Mouse (Mus musculus): Measurements from ENCODE around the gene Acbd3. TPM values are rescaled to one million over a fixed set of nuclear protein-coding genes. Genes with fewer than 3 reads are reported as not detected.

The Acbd3 gene
- 23.9 and 25.8 TPM in 2 replicates for polyA plus RNA-seq (2015; fragmentation: Nextera tagmentation; extraction: Ambion mirVana)

DNA sequence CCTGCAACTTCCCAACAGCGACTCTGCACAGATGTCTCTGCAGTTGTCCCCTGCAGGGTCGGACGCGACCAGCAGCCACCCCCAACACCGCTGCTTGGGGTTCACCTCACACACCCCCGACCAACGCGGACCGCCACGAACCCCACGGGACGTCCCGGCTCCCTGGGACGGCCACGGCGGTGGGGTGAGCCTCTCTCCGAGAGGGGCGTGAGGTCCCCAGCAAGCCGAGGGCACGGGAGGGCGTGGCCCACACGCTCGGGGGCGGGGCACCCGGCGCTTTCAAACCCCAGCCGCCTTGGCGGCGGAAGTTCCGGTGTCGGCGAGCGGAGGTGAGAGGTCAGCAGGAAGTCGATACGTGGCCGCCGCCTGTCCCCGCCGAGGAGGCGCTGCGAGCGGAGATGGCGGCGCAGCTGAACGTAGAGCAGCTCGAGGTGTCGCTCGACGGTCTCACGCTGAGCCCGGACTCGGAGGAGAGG lies at the start of gene Acbd3:
TSS of gene Acbd3 (plus strand) at position 340 of the 476 bp plus-strand sequence.
- H3K4me1 ChIP-seq: peaks cover 40% of the 10 kb centered on the region
- H3K9me3 ChIP-seq: no peaks in the 10 kb centered on the region
- H3K4me3 ChIP-seq: peak within 1 kb of the TSS; percentile 66
- ATAC-seq (replicated peaks): peak; percentile 94
- peak within 1 kb of the TSS; percentile 74 for H3K4me2 ChIP-seq
- no peaks in the 10 kb centered on the region for H3K27me3 ChIP-seq (replicated peaks)
- H3K9ac ChIP-seq: peak within 1 kb of the TSS; percentile 75
- peak within 1 kb of the TSS; percentile 82 for H3K27ac ChIP-seq
- H3K36me3 ChIP-seq (replicated peaks): no peaks in the 10 kb centered on the region
- WGBS: under 1% methylated on average over 50 of the region's 52 CpGs

DNA sequence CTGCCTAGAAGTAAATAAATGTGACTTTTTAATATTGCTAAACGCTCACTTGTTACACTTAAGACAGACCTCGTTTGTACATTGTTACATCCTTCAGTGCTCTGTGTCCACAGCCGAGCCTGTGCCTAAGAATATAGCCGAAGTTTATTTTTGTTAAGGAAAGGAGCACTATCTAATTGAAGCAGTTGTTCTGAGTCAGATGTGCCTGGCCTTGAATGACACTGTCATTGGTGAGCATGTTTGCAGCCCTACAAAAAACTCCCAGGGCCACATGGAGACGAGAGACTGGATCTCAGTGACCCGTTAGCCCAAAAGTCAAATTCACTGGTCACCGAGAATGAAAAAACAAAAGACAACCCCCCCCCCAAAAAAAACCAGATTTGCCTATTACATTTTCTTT lies 34.6 kb upstream of the Acbd3 start:
- ATAC-seq (replicated peaks): no peak
- Histone ChIP-seq H3K4me2 (no peak overlapping the region), H3K9ac (no peak overlapping the region), H3K9me3 (no peaks in the 10 kb centered on the region), H3K36me3 (replicated peaks) (peaks cover 12% of the 10 kb centered on the region; the same call in 1 of the 2 replicates), H3K4me3 (no peak overlapping the region), H3K27me3 (replicated peaks) (peaks cover 13% of the 10 kb centered on the region), H3K27ac (no peak overlapping the region), H3K4me1 (no peaks in the 10 kb centered on the region)
- whole genome bisulfite sequencing: 90% methylated on average over 7 of the region's 7 CpGs

DNA sequence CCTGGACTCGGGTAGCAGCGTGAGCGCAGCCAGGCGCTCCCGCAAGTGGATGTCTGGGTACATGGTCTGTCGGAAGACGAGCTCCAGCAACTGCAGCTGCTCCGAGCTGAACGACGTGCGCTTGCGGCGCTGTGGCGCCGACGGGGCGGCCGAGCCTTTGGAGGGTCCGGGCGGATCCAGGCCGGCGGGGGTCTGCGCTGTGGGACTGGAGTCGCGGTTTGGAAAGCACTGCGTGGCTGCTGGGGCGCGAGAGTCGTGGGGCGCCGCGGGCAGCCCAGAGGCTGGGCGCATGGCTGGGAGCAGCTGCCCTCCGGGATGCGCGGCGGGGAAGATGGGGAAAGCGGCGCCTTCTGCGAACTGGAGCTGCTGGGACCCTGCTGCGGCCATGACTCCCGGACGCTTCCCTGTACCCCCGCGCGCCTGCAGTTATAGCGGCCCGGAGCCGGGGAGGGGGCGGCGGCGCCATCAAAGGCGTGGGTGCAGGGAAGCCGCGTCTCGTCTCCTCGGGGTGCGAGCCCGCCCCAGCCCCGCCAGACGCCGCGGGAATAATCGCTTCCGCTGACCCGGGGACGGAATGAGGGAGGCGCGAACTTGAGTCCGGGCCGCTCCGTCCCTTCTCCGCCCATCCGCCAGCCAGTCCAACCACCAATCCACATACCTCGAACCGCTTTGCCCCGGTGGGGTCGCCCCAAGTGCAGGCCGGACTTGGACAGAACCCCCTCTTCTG lies 29.1 kb upstream of the Acbd3 start, which contains the start of gene Mixl1:
TSS of gene Mixl1 (minus strand) at position 409 of the 727 bp plus-strand sequence.
- under 1% methylated on average over 77 of the region's 79 CpGs for WGBS
- H3K27me3 ChIP-seq (replicated peaks): peaks cover 40% of the 10 kb centered on the region
- peak within 1 kb of the TSS; percentile 33 for H3K4me3 ChIP-seq
- H3K9me3 ChIP-seq: no peaks in the 10 kb centered on the region
- H3K36me3 ChIP-seq (replicated peaks): no peaks in the 10 kb centered on the region
- peak within 1 kb of the TSS; percentile 58 for H3K4me2 ChIP-seq
- peaks cover 10% of the 10 kb centered on the region for H3K4me1 ChIP-seq
- ATAC-seq (replicated peaks): no peak
- H3K27ac ChIP-seq: no peak within 1 kb of the TSS
- no peak within 1 kb of the TSS for H3K9ac ChIP-seq

DNA sequence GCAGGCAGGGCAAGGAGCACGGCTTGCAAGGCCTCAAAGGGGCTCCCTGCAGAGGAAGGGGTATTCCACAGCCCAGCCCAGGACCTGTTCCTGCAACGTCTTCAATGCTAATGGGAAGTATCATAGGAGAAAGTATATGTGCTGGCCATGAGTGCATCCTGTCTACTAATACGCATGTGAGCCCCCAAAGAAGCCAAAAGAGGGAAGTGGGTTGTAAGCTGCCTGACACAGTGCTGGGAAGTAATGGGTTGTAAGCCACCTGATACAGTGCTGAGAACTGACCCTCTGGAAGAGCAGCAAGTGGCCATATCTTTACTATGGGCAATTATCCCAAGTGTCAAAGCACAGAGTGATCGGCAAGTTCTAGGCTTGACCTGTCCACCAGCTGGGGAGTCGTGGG lies 27.8 kb upstream of the Acbd3 start:
- peaks cover 10% of the 10 kb centered on the region for H3K4me1 ChIP-seq
- H3K27me3 ChIP-seq (replicated peaks): peaks cover 40% of the 10 kb centered on the region
- WGBS: 59% methylated on average over 5 of the region's 5 CpGs
- H3K4me3 ChIP-seq: no peak overlapping the region
- no peaks in the 10 kb centered on the region for H3K36me3 ChIP-seq (replicated peaks)
- no peaks in the 10 kb centered on the region for H3K9me3 ChIP-seq
- no peak for ATAC-seq (replicated peaks)
- no peak overlapping the region for H3K27ac ChIP-seq
- no peak overlapping the region for H3K9ac ChIP-seq
- no peak overlapping the region for H3K4me2 ChIP-seq

DNA sequence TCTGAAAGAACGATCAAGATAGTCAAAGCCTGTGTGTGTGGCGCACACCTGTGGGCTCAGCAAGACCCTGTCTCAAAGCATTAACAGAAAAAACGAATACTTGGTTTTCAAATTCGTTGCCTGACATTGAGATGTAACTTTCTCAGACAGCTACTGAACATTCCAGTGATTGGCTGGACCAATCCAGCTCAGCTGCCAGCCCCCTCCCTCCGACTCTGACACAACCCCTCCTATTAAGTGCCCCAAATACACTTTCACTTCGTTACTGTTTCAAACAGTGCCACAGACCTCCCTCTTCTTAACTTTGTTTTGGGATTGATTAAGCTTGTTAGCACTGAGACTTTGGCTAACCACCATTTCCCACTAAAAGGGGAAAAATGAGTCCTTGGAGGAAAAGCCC lies 22.4 kb upstream of the Acbd3 start:
- Histone ChIP-seq H3K4me1 (no peaks in the 10 kb centered on the region; the same call in 1 of the 2 replicates), H3K4me3 (no peak overlapping the region), H3K9ac (no peak overlapping the region), H3K4me2 (no peak overlapping the region), H3K9me3 (no peaks in the 10 kb centered on the region), H3K27me3 (replicated peaks) (peaks cover 6% of the 10 kb centered on the region; the same call in 1 of the 2 replicates), H3K36me3 (replicated peaks) (no peaks in the 10 kb centered on the region), H3K27ac (no peak overlapping the region)
- peak; percentile 37; the same call in 1 of the 2 replicates for ATAC-seq (replicated peaks)
- WGBS: 50% methylated on average over 6 of the region's 6 CpGs

DNA sequence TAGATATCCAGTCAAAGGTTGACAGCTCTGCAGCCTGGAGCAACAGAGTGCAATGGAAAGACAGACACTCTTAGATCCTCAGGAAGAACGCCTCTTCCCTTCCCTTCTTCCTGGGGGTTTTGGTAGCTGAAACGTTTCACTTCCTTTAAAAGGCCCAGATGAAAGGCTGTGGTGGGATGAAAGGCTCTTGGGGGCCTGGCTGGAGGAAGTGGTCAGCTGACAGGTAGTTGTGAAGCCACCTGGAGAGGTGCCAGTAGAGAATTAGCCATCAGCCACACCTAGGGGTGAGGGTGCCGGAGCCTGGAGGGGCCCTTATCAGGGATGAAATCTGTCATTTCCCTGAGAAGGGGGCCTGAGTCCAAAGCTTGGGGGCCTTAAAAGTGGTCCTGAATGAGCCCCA lies 18.5 kb upstream of the Acbd3 start:
- WGBS: 53% methylated on average over 3 of the region's 3 CpGs
- Histone ChIP-seq H3K4me3 (no peak overlapping the region), H3K36me3 (replicated peaks) (no peaks in the 10 kb centered on the region), H3K9ac (no peak overlapping the region), H3K9me3 (no peaks in the 10 kb centered on the region), H3K27ac (no peak overlapping the region), H3K4me2 (no peak overlapping the region), H3K27me3 (replicated peaks) (no peaks in the 10 kb centered on the region), H3K4me1 (no peaks in the 10 kb centered on the region; the same call in 1 of the 2 replicates)
- ATAC-seq (replicated peaks): no peak

DNA sequence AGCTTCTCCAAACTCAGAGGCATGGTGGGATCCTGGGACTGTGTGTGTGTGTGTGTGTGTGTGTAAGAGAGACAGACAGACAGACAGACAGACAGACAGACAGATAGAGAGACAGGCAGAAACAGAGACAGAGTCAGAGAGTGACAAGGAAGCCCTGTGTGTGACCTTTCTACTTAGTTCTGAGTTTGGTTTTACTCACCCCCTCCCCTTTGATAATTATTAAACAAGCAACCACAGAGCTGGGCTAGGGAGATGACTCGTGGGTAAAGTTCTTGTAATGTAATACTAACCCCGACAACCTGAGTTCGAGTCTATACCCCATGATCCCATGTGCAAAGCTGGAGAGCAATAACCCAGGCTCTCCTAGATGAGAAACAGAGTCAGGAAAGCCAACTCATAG lies 18.0 kb upstream of the Acbd3 start:
- ATAC-seq (replicated peaks): no peak
- Histone ChIP-seq H3K4me1 (no peaks in the 10 kb centered on the region; the same call in 1 of the 2 replicates), H3K9ac (no peak overlapping the region), H3K36me3 (replicated peaks) (no peaks in the 10 kb centered on the region), H3K27ac (no peak overlapping the region), H3K9me3 (no peaks in the 10 kb centered on the region), H3K4me3 (no peak overlapping the region), H3K4me2 (no peak overlapping the region), H3K27me3 (replicated peaks) (no peaks in the 10 kb centered on the region)
- WGBS: 85% methylated on average over 3 of the region's 3 CpGs

DNA sequence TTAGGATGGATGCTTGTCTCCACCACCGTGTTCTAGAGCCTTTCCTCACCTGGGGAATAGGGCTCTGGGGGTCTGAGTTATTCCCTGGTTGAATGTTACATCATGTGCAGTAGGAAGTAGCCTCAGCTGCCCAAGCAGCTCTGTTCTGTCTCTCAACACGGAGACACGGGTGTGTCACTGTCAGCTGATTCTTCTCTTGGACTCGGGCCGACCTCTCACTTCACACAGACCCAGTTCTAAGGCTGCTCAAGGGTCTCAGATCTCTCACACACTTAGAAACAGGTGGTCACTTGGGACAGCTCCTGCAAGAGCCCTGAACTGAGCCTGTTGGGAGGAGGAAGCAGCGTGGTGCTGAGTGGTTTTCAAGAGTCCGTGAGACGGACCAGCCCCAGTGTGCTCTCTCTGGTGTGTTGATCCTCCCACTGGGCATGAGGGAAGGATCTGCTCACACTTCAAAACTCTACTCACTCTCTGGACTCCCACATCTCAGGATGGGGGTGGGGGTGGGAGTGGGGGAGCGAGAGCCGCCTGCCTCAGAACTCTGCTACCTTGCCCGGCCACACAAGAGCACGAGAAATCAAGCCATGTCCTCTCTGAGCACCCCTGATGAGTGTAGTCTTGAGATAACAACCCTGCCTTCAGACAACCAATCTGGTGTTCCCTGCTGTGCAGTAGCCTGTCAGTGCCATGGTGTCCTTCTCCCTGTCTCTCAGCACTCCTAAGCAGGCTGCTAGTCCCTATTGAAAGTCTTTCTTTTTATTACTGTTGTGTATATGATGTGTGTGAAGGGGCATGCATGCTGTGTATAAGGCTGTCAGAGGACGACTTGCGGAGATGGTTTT lies 16.7 kb upstream of the Acbd3 start:
- Histone ChIP-seq H3K4me3 (no peak overlapping the region), H3K27ac (no peak overlapping the region), H3K36me3 (replicated peaks) (no peaks in the 10 kb centered on the region), H3K9me3 (no peaks in the 10 kb centered on the region), H3K4me2 (no peak overlapping the region), H3K9ac (no peak overlapping the region), H3K4me1 (no peaks in the 10 kb centered on the region), H3K27me3 (replicated peaks) (no peaks in the 10 kb centered on the region)
- WGBS: 81% methylated on average over 14 of the region's 14 CpGs
- ATAC-seq (replicated peaks): no peak

DNA sequence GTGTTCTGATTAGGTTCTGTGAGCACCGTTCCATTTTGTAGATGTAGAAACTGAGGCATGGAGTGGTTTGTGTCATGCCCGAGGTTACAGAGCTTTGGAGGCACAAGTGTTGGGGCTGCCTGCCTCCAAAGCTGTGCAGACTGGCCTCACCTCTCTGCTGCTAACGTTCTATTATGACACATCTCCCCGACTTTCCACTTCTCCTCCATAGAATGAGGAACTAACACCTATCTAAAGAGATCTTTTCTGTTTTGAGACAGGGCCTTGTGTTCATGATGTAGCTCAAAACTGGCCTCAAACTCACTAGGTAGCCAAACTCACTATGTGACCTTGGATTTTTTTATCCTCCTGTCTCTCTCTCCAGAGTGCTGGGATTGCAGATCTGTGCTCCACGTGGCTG lies 7.1 kb upstream of the Acbd3 start:
- ATAC-seq (replicated peaks): no peak
- H3K4me2 ChIP-seq: no peak overlapping the region
- H3K36me3 ChIP-seq (replicated peaks): no peaks in the 10 kb centered on the region
- H3K9me3 ChIP-seq: no peaks in the 10 kb centered on the region
- no peak overlapping the region for H3K9ac ChIP-seq
- no peaks in the 10 kb centered on the region for H3K27me3 ChIP-seq (replicated peaks)
- H3K4me3 ChIP-seq: no peak overlapping the region
- 70% methylated on average over 5 of the region's 5 CpGs for WGBS
- no peaks in the 10 kb centered on the region for H3K4me1 ChIP-seq
- no peak overlapping the region for H3K27ac ChIP-seq

DNA sequence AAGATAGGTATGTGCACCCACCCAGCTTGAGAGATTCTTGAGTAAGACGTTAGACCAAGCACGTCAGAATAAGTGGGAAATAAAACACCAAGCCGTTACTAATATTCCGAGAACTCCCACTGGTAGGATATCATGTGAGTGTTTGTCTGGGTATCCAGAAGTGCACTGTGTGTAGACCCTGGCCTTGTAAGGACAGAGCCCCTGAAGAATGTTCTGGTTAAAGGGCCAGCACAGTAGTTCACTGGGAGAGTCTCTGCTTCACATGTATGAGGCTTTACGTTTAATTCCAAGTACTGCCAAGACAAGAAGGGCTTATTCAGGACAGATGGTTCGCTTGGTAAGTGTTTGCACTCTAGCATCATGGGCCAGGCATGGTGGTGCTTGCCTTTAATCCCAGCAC lies 6.4 kb upstream of the Acbd3 start:
- no peak overlapping the region for H3K27ac ChIP-seq
- no peak overlapping the region for H3K4me2 ChIP-seq
- no peak overlapping the region for H3K9ac ChIP-seq
- H3K36me3 ChIP-seq (replicated peaks): no peaks in the 10 kb centered on the region
- WGBS: 86% methylated on average over 6 of the region's 6 CpGs
- H3K4me3 ChIP-seq: no peak overlapping the region
- no peaks in the 10 kb centered on the region for H3K4me1 ChIP-seq
- no peaks in the 10 kb centered on the region for H3K9me3 ChIP-seq
- no peak for ATAC-seq (replicated peaks)
- H3K27me3 ChIP-seq (replicated peaks): no peaks in the 10 kb centered on the region

DNA sequence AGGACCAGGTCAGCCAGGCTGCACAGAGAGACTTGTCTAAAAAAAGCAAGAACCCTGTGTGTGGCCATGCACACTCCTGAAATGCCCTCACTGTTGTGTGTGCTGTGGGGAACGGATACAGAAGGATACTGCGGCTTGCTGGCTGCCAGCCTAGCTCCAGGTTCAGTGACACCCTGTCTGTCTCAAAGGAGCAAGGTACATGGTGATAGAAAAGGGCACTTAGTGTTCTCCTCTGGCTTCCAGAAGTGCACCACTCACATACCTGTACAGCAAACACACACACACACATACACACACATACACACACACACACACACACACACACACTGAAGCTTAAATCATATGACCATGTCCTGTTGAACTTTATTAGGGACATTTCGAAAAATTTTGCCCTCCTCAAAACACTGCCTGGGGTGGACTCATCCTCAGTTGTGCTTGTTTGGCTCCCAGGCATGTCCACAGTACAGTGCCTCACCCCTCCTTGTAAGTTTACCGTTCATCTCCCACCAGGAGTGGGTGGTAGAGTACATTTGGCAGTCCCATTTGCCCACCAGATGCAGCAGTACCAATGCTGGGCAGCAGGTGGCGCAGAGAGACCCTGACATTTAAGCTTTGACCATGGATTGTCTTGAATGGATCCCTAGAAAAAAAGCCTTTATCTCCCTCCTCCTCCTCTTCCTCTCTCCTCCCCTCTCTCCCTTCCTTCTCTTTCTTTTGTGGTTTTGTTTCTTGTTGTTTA lies 5.7 kb upstream of the Acbd3 start:
- Histone ChIP-seq H3K36me3 (replicated peaks) (no peaks in the 10 kb centered on the region), H3K27ac (no peak overlapping the region), H3K9ac (no peak overlapping the region), H3K9me3 (no peaks in the 10 kb centered on the region), H3K4me2 (no peak overlapping the region), H3K4me1 (peaks cover 5% of the 10 kb centered on the region), H3K4me3 (no peak overlapping the region), H3K27me3 (replicated peaks) (no peaks in the 10 kb centered on the region)
- WGBS: 45% methylated on average over 5 of the region's 5 CpGs
- no peak for ATAC-seq (replicated peaks)

DNA sequence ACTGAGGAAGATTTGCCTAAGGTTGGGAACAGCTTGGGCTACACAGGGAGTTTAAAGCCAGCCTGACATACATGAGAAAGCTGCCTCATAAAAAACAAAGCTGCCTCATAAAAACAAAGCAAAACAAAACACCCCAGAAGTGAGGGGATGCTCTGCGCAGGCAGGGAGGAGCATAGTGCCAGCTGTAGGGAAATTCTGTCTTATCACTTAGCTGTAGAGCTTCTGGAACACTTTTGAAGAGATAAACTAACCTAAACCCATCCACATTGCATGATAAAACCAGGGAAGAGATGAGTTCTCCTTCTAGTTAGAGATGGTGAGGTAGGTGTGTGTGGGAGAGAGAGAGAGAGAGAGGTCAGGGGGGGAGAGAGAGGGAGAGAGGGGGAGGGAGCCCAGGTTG lies 3.2 kb upstream of the Acbd3 start:
- no peaks in the 10 kb centered on the region for H3K27me3 ChIP-seq (replicated peaks)

More for the DNA sequence above, 3.2 kb upstream of the Acbd3 start:
- 64% methylated on average over 1 of the region's 1 CpGs for WGBS
- no peak overlapping the region for H3K4me2 ChIP-seq
- no peak for ATAC-seq (replicated peaks)
- H3K27ac ChIP-seq: no peak overlapping the region
- H3K9me3 ChIP-seq: no peaks in the 10 kb centered on the region
- no peak overlapping the region for H3K4me3 ChIP-seq
- H3K9ac ChIP-seq: no peak overlapping the region
- H3K36me3 ChIP-seq (replicated peaks): no peaks in the 10 kb centered on the region
- peaks cover 20% of the 10 kb centered on the region for H3K4me1 ChIP-seq

All from midbrain, embryonic 15.5 days (tissue).